Mouse (Mus musculus) lung, postnatal 0 days (tissue): Measurements from ENCODE around the gene Dglucy.

ENCODE experiments used
- CTCF ChIP-seq: IDR thresholded peaks from 2 replicates; pipeline ENCODE4 v1.5.1; 2016; ENCODE audit warnings: antibody characterized with exemption, mild to moderate bottlenecking
- EP300 ChIP-seq: IDR thresholded peaks from 2 replicates; pipeline ENCODE4 v1.6.1; 2016; ENCODE audit warnings: antibody characterized with exemption, mild to moderate bottlenecking, control low read depth

DNA sequence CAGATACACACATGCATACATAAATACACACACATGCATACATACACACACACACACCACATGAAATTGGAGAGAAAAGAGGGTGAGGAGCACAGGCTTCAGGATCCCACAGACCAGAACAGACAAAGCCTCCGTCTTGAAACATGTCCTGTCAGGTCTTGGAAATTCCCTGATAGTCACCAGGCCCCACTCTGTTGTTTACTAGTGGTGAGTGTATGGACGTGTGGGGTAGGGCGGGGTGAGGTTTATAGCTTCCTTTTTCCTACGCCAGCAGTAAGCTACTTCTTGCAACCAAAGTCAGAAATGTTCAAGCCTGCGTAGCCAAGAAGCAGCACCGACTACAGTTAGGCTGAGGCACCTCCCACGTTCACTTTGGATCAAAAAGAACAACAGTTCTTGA lies 104.3 kb downstream of the Dglucy start:
- TF ChIP-seq CTCF (no peak), EP300 (no peak)
